Mouse (Mus musculus) lung, postnatal 0 days (tissue): ENCODE measurements around the gene Ddit4l.

Source experiments
- CTCF ChIP-seq: IDR thresholded peaks from 2 replicates; pipeline ENCODE4 v1.5.1; 2016; ENCODE audit warnings: antibody characterized with exemption, mild to moderate bottlenecking
- EP300 ChIP-seq: IDR thresholded peaks from 2 replicates; pipeline ENCODE4 v1.6.1; 2016; ENCODE audit warnings: antibody characterized with exemption, mild to moderate bottlenecking, control low read depth

DNA sequence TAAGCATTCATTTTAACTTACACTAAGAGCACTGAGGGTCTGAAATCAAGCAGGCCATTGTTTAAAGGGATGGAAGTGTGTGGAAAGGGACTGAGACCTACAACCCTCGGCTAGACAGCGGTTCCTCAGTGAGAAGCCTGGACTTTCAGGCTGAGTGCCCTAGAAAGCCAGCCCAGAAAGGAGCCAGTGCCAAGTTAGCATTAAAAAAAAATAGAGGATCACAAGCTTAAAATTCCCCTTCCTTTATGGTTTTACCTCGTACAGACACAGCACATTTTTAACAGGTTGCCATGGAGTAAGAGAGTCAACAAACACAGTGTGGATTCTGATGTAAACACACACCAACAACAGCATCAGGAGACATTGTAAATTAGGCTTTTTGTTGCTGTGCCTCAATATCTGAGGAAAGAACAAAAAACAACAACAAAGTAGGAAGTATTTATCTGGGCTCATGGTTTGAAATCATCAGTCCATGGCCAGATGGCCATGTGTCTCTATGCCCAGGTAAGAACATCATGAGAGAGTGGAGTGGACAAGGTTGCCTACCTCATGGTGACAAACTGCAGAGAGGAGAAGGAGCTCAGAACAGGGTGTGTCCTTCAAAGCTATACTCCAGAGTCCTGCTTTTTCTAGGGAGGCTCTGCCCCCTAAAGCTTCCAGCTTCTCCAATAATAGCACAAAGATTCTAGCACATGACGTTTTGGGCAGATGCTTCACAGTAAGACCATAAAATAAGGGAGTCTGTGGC is 10.1 kb upstream of the Ddit4l start:
- no peak for TF ChIP-seq CTCF
- no peak for TF ChIP-seq EP300
